Mouse (Mus musculus): ENCODE measurements at regions not wholly inside any gene's neighbourhood (a gene's known extent, or its start where the extent isn't known, plus 50 kb on each side); places are given as distances from the start of the nearest gene placed in this dataset.

DNA sequence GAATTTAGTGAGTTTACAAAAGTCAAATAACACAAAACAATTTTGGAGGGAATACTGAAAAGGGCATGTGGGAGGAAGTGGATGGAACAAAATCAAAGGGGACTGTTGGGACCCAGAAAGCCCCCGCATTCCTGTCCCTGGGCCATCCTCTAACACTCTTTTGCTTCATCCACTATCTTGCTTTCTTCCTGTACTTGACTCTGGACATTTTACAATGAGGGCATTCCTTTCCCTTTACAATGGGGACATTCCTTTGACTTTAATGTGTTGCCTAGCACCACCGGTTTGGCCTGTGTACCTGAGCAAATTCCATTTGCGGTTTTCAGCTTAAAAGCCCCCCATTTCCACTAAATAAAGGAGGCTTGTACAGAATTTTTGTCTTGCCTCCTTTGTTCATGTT lies 1341.0 kb downstream of the Pcdh17 start:
- no peaks in the 10 kb centered on the region for H3K4me1 ChIP-seq
- H3K9me3 ChIP-seq: no peaks in the 10 kb centered on the region
- H3K4me2 ChIP-seq: no peak overlapping the region
- H3K27ac ChIP-seq: no peak overlapping the region
- H3K27me3 ChIP-seq: no peaks in the 10 kb centered on the region
- 67% methylated on average over 3 of the region's 3 CpGs for WGBS
- no peak overlapping the region for H3K4me3 ChIP-seq (replicated peaks)
- no peaks in the 10 kb centered on the region for H3K36me3 ChIP-seq (replicated peaks)
- no peak overlapping the region for H3K9ac ChIP-seq
- ATAC-seq (ENCODE audit: low FRiP score): no peak

DNA sequence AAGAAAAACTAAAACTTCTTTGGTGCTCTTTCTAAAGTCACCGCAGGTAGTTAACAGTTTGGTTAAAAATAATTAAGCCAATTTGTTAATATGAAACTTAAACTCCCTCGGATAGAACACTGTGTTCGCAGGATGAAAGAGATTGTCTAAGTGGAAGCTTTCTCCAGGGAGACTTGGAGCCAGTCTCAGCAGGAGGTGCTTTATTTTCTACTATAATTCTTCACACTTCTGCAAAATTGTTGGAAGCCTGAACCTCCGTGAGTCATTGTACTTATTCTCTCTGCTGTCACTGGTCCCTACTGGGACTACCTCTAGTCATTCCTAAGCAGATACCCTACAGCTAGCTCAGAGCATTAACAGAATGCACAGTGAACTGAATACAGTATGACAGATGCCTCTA lies 1327.3 kb downstream of the Pcdh17 start:
- H3K9ac ChIP-seq: no peak overlapping the region
- no peaks in the 10 kb centered on the region for H3K27me3 ChIP-seq
- no peak for ATAC-seq (ENCODE audit: low FRiP score)
- no peak overlapping the region for H3K4me3 ChIP-seq (replicated peaks)
- no peaks in the 10 kb centered on the region for H3K36me3 ChIP-seq (replicated peaks)
- H3K9me3 ChIP-seq: no peaks in the 10 kb centered on the region
- H3K4me2 ChIP-seq: no peak overlapping the region
- H3K27ac ChIP-seq: no peak overlapping the region
- WGBS: 49% methylated on average over 4 of the region's 4 CpGs
- H3K4me1 ChIP-seq: no peaks in the 10 kb centered on the region

DNA sequence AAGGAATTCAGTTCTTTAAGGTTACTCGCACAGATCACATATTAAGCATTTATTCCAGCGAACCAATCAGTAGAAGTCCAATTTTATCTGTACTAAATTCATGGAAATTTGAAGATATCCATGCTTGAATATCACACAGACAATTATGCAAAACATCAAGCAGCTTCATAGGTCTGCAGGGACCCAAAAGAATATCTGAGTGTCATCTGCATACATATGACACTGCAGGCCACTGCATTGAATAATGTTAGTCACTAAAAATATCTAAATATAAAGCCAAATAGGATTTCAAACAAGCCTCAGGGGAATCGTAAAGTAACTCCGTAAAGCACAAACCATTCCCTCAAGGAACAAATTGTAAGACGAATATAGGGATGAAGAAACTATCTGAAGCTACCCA lies 1324.9 kb downstream of the Pcdh17 start:
- Histone ChIP-seq H3K4me2 (no peak overlapping the region), H3K36me3 (replicated peaks) (no peaks in the 10 kb centered on the region), H3K4me1 (no peaks in the 10 kb centered on the region), H3K27me3 (no peaks in the 10 kb centered on the region), H3K27ac (no peak overlapping the region), H3K9ac (no peak overlapping the region), H3K4me3 (replicated peaks) (no peak overlapping the region), H3K9me3 (no peaks in the 10 kb centered on the region)
- 85% methylated on average over 5 of the region's 5 CpGs for WGBS
- ATAC-seq (ENCODE audit: low FRiP score): no peak

DNA sequence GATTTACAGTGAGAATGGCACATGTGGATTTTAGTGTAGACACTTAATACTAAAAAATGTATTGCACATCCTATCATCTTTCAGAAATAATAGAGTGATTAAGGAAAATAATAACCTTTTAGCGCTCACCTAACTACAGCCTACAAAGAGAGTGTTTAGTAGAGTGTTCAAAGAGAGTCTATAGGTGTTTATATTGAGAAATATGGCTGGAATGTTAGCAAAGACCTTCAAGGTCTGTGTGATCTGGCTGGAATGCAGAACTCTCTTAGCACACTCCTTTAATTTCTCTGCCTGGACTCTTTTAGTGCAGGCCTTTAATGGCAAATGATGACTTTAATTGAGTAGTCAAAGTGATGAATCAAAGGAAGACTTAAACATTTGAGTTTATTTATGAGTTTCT lies 1314.0 kb downstream of the Pcdh17 start:
- Histone ChIP-seq H3K27me3 (no peaks in the 10 kb centered on the region), H3K9ac (no peak overlapping the region), H3K4me1 (no peaks in the 10 kb centered on the region), H3K27ac (no peak overlapping the region), H3K4me2 (no peak overlapping the region), H3K4me3 (replicated peaks) (no peak overlapping the region), H3K36me3 (replicated peaks) (no peaks in the 10 kb centered on the region), H3K9me3 (no peaks in the 10 kb centered on the region)
- ATAC-seq (ENCODE audit: low FRiP score): no peak
- WGBS: 91% methylated on average over 1 of the region's 1 CpGs

DNA sequence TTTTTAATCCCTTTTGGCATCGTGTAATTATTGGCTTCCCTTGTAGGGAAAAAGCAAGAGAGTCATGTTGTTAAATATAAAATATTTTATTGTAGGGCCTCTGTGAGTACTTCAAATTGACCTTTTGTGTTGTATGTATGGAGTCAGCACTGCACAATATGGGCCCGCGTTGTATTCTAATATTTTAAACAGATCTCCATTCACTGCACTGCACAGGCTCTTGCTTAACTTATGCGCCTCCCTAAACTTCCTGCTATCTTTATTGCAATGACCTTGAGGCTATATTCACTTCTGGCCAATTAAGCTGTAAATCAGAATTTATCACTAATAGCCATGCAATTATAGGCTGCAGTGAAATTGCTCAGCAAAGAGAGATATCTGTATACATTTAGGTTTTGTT lies 1295.2 kb downstream of the Pcdh17 start:
- H3K27ac ChIP-seq: no peak overlapping the region
- no peak overlapping the region for H3K4me2 ChIP-seq
- H3K36me3 ChIP-seq (replicated peaks): no peaks in the 10 kb centered on the region
- ATAC-seq (ENCODE audit: low FRiP score): no peak
- no peak overlapping the region for H3K9ac ChIP-seq
- no peaks in the 10 kb centered on the region for H3K9me3 ChIP-seq
- no peak overlapping the region for H3K4me3 ChIP-seq (replicated peaks)
- H3K4me1 ChIP-seq: no peaks in the 10 kb centered on the region
- no peaks in the 10 kb centered on the region for H3K27me3 ChIP-seq
- 75% methylated on average over 4 of the region's 4 CpGs for WGBS

Measured in forebrain, embryonic 12.5 days (tissue).